Mouse (Mus musculus): ENCODE results near the gene Krtap19-3. TPM values are rescaled to one million over a fixed set of nuclear protein-coding genes. Genes with fewer than 3 reads are reported as not detected.

The Krtap19-3 gene
- polyA plus RNA-seq, 1 experiment from 2014 or later = not detected

- 91% methylated on average over 1 of the region's 1 CpGs for WGBS
- no peak overlapping the region for H3K4me3 ChIP-seq (replicated peaks; ENCODE audit: low read length)
- ATAC-seq (ENCODE audit: insufficient read depth, low FRiP score) = no peak
- H3K9me3 ChIP-seq (replicated peaks; ENCODE audit: control insufficient read depth, low read length) = no peaks in the 10 kb centered on the region
- no peaks in the 10 kb centered on the region for H3K27me3 ChIP-seq (ENCODE audit: control insufficient read depth, insufficient read depth, low read length)
- H3K27ac ChIP-seq (ENCODE audit: low read length) = no peak overlapping the region
- no peak overlapping the region for H3K4me2 ChIP-seq (ENCODE audit: low read depth, low read length)
- H3K36me3 ChIP-seq (ENCODE audit: control insufficient read depth, insufficient read depth, low read length) = no peaks in the 10 kb centered on the region
- H3K9ac ChIP-seq (ENCODE audit: low read length) = no peak overlapping the region
- H3K4me1 ChIP-seq (ENCODE audit: control insufficient read depth, insufficient read depth, low read length) = no peaks in the 10 kb centered on the region
Observed at GRCm38 (mm10) chr16:88847363-88847762, 30.5 kb downstream of the Krtap19-3 start.

Other genes starting within 250 kb of the Krtap19-3 start
- not detected in 2 replicates for gene Krtap26-1, start 230.2 kb downstream of the Krtap19-3 start, polyA plus RNA-seq (2015; fragmentation: Nextera tagmentation; extraction: Ambion mirVana)
- gene Krtap27-1, start 206.4 kb downstream of the Krtap19-3 start, polyA plus RNA-seq (2015; fragmentation: Nextera tagmentation; extraction: Ambion mirVana) = not detected in 2 replicates
- not detected in 2 replicates for gene 2310061N02Rik, start 170.1 kb downstream of the Krtap19-3 start, polyA plus RNA-seq (2015; fragmentation: Nextera tagmentation; extraction: Ambion mirVana)
- gene Krtap13-1, start 149.2 kb downstream of the Krtap19-3 start, polyA plus RNA-seq (2015; fragmentation: Nextera tagmentation; extraction: Ambion mirVana) = not detected in 2 replicates
- not detected in 2 replicates for gene Krtap13, start 126.4 kb downstream of the Krtap19-3 start, polyA plus RNA-seq (2015; fragmentation: Nextera tagmentation; extraction: Ambion mirVana)
- gene 2310034C09Rik, start 119.2 kb downstream of the Krtap19-3 start, polyA plus RNA-seq (2015; fragmentation: Nextera tagmentation; extraction: Ambion mirVana) = not detected in 2 replicates
- gene 2310057N15Rik, start 103.8 kb downstream of the Krtap19-3 start, polyA plus RNA-seq (2015; fragmentation: Nextera tagmentation; extraction: Ambion mirVana) = not detected in 2 replicates
- gene Gm5965, start 100.1 kb downstream of the Krtap19-3 start, polyA plus RNA-seq (2015; fragmentation: Nextera tagmentation; extraction: Ambion mirVana) = not detected in 2 replicates
- gene Gm20741, start 65.8 kb downstream of the Krtap19-3 start, polyA plus RNA-seq (2015; fragmentation: Nextera tagmentation; extraction: Ambion mirVana) = not detected in 2 replicates
- not detected in 2 replicates for gene Krtap15, start 57.8 kb downstream of the Krtap19-3 start, polyA plus RNA-seq (2015; fragmentation: Nextera tagmentation; extraction: Ambion mirVana)
- not detected in 2 replicates for gene Krtap14, start 51.9 kb downstream of the Krtap19-3 start, polyA plus RNA-seq (2015; fragmentation: Nextera tagmentation; extraction: Ambion mirVana)
- gene Krtap19-1, start 8.6 kb downstream of the Krtap19-3 start, polyA plus RNA-seq (2015; fragmentation: Nextera tagmentation; extraction: Ambion mirVana) = not detected in 2 replicates
- gene Krtap19-2, start 3.8 kb downstream of the Krtap19-3 start, polyA plus RNA-seq (2015; fragmentation: Nextera tagmentation; extraction: Ambion mirVana) = not detected in 2 replicates
- not detected in 2 replicates for gene Krtap19-4, start 7.1 kb upstream of the Krtap19-3 start, polyA plus RNA-seq (2015; fragmentation: Nextera tagmentation; extraction: Ambion mirVana)
- not detected in 2 replicates for gene Krtap19-5, start 18.4 kb upstream of the Krtap19-3 start, polyA plus RNA-seq (2015; fragmentation: Nextera tagmentation; extraction: Ambion mirVana)
- not detected in 2 replicates for gene Krtap19-9b, start 54.2 kb upstream of the Krtap19-3 start, polyA plus RNA-seq (2015; fragmentation: Nextera tagmentation; extraction: Ambion mirVana)
- gene Krtap16-3, start 84.8 kb upstream of the Krtap19-3 start, polyA plus RNA-seq (2015; fragmentation: Nextera tagmentation; extraction: Ambion mirVana) = not detected in 2 replicates
- gene Krtap22-2, start 132.7 kb upstream of the Krtap19-3 start, polyA plus RNA-seq (2015; fragmentation: Nextera tagmentation; extraction: Ambion mirVana) = not detected in 2 replicates
- not detected in 2 replicates for gene Gm10229, start 137.2 kb upstream of the Krtap19-3 start, polyA plus RNA-seq (2015; fragmentation: Nextera tagmentation; extraction: Ambion mirVana)
- not detected in 2 replicates for gene Krtap6-1, start 153.7 kb upstream of the Krtap19-3 start, polyA plus RNA-seq (2015; fragmentation: Nextera tagmentation; extraction: Ambion mirVana)
- not detected in 2 replicates for gene Gm10228, start 163.4 kb upstream of the Krtap19-3 start, polyA plus RNA-seq (2015; fragmentation: Nextera tagmentation; extraction: Ambion mirVana)
- gene Krtap6-5, start 169.8 kb upstream of the Krtap19-3 start, polyA plus RNA-seq (2015; fragmentation: Nextera tagmentation; extraction: Ambion mirVana) = not detected in 2 replicates
- gene 1110025L11Rik, start 186.0 kb upstream of the Krtap19-3 start, polyA plus RNA-seq (2015; fragmentation: Nextera tagmentation; extraction: Ambion mirVana) = not detected in 2 replicates
- not detected in 2 replicates for gene Krtap6-3, start 206.0 kb upstream of the Krtap19-3 start, polyA plus RNA-seq (2015; fragmentation: Nextera tagmentation; extraction: Ambion mirVana)

Measured in stomach, embryonic 16.5 days (tissue).